Mouse (Mus musculus) embryonic facial prominence, embryonic 11.5 days (tissue): ENCODE results near the gene E2f6. TPM values are rescaled to one million over a fixed set of nuclear protein-coding genes. Genes with fewer than 3 reads are reported as not detected.

Experiments used
- ATAC-seq: fragments of 200-750 bp; cut with Nextera tagmentation; replicated peaks from 2 replicates; pipeline ENCODE4 v1.8.0; 2017; ENCODE audit warnings: low read depth; ENCODE audit not compliant: insufficient number of reproducible peaks, low FRiP score, low TSS enrichment
- DNase-seq: peaks from one replicate; pipeline ENCODE4 v3.0.0-alpha.2; 2015; ENCODE audit warnings: low spot score
- H3K27ac ChIP-seq: fragments of 300-500 bp; sonication (generic); replicated peaks from 2 replicates; pipeline ENCODE4 v1.5.1; 2014; ENCODE audit warnings: mild to moderate bottlenecking, low read depth, low read length, control low read depth
- H3K27me3 ChIP-seq: fragments of 300-500 bp; sonication (generic); 2 replicates; pipeline ENCODE4 v1.6.1; 2014; ENCODE audit warnings: mild to moderate bottlenecking, low read length, moderate library complexity, mixed read lengths; ENCODE audit not compliant: control insufficient read depth, insufficient read depth
- H3K36me3 ChIP-seq: fragments of 300-500 bp; sonication (generic); replicated peaks from 2 replicates; pipeline ENCODE4 v1.6.1; 2014; ENCODE audit warnings: low read depth, mild to moderate bottlenecking, low read length, moderate library complexity, mixed read lengths; ENCODE audit not compliant: control insufficient read depth, insufficient read depth
- H3K4me1 ChIP-seq: fragments of 300-500 bp; sonication (generic); 2 replicates; pipeline ENCODE4 v1.6.1; 2014; ENCODE audit warnings: low read length, mixed read lengths; ENCODE audit not compliant: control insufficient read depth, insufficient read depth
- H3K4me2 ChIP-seq: fragments of 300-500 bp; sonication (generic); 2 replicates; pipeline ENCODE4 v1.6.1; 2014; ENCODE audit warnings: low read depth, mild to moderate bottlenecking, control low read depth, low read length, moderate library complexity
- H3K4me3 ChIP-seq: fragments of 300-500 bp; sonication (generic); 2 replicates; pipeline ENCODE4 v1.5.1; 2014; ENCODE audit warnings: low read depth, low read length, control low read depth
- H3K9ac ChIP-seq: fragments of 300-500 bp; sonication (generic); replicated peaks from 2 replicates; pipeline ENCODE4 v1.6.1; 2014; ENCODE audit warnings: mild to moderate bottlenecking, control low read depth, low read length
- H3K9me3 ChIP-seq: fragments of 300-500 bp; sonication (generic); replicated peaks from 2 replicates; pipeline ENCODE4 v1.6.1; 2016; ENCODE audit warnings: mild to moderate bottlenecking, low read length, inconsistent platforms, mixed read lengths; ENCODE audit not compliant: control insufficient read depth
- WGBS: fragments of 180-500 bp; shearing (Covaris S2); extraction: QIAGEN DNeasy Blood & Tissue Kit; methylation state at CpG from one replicate; pipeline ENCODE4 v1.1.7; 2014; 5-methylcytosine and 5-hydroxymethylcytosine counted together
- polyA plus RNA-seq: library from polyadenylated mRNA; unstranded; fragments of >200 nt; fragmentation: Nextera tagmentation; extraction: Ambion mirVana; gene quantifications from 2 replicates; pipeline ENCODE4 v1.2.1, GENCODE M21; 2014

Gene E2f6
- polyA plus RNA-seq, 1 experiment from 2014 or later, result 87.6 TPM

GRCm38 (mm10) chr12:16840842-16841782 lies 30.3 kb downstream of the E2f6 start:
- WGBS, result 81% methylated on average over 8 of the region's 8 CpGs
- no peak for ATAC-seq
- Histone ChIP-seq H3K27me3 (no peaks in the 10 kb centered on the region), H3K4me3 (no peak overlapping the region), H3K36me3 (no peaks in the 10 kb centered on the region), H3K27ac (no peak overlapping the region), H3K4me1 (no peaks in the 10 kb centered on the region), H3K4me2 (no peak overlapping the region), H3K9me3 (no peaks in the 10 kb centered on the region; the same call in 1 of the 2 replicates), H3K9ac (no peak overlapping the region)
- DNase-seq, result no peak

DNA sequence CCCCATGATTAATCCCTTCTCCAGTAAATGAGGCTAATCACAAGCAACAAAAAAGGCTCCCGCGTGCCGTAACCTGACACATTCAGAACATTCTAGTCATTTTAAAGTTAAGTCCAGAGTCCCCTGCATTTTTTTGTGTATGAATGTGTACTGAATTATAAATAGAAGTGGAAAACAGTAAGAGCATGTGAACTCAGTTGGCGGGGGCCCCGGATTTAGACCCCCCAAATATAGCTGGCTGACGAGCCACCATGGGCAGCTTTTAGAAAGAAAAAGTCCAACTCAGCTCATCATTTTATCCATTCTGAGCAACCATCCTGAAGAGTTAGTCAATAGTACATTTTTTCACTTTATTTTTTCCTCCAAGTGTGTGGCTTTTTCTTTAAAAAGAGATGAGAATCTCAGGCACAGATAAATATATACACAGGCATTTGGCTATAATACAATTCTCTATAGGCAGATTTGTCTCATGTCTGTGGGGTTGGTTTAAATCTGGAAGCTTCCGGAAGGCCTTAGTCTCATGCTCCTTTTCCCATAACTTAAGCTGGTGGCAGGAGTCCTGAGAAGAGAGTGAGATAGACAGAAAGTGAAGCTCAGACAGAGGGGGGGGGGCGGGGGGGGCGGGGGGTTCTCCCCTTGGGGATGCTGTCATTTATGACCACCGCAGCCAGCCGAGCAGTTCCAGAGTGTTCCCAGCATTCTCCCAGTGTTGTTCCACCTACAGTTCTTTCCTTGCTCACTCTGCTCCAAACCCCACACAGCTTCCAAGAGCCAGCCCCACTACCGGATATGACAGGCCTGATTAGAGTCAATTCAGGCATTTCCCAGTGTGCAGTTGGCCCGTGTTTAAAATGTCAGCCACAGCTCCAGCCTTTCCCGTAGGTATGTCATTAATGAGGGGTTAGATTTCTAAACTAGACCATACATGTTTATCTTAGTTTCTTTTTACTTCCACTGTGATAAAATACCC lies 34.1 kb downstream of the E2f6 start:
- no peaks in the 10 kb centered on the region for H3K4me1 ChIP-seq
- ATAC-seq (no peak), DNase-seq (peak; percentile 69)
- H3K4me3 ChIP-seq, result no peak overlapping the region
- H3K4me2 ChIP-seq, result no peak overlapping the region
- no peak overlapping the region for H3K9ac ChIP-seq
- H3K9me3 ChIP-seq, result no peaks in the 10 kb centered on the region
- WGBS, result 55% methylated on average over 14 of the region's 14 CpGs
- no peak overlapping the region for H3K27ac ChIP-seq
- H3K27me3 ChIP-seq, result no peaks in the 10 kb centered on the region
- no peaks in the 10 kb centered on the region for H3K36me3 ChIP-seq

GRCm38 (mm10) chr12:16847204-16847792 lies 36.5 kb downstream of the E2f6 start:
- Histone ChIP-seq H3K4me3 (no peak overlapping the region), H3K9ac (no peak overlapping the region), H3K4me1 (no peaks in the 10 kb centered on the region), H3K27me3 (no peaks in the 10 kb centered on the region), H3K4me2 (no peak overlapping the region), H3K36me3 (no peaks in the 10 kb centered on the region), H3K9me3 (no peaks in the 10 kb centered on the region), H3K27ac (no peak overlapping the region)
- no peak for ATAC-seq
- WGBS, result 82% methylated on average over 4 of the region's 4 CpGs
- DNase-seq, result no peak

DNA sequence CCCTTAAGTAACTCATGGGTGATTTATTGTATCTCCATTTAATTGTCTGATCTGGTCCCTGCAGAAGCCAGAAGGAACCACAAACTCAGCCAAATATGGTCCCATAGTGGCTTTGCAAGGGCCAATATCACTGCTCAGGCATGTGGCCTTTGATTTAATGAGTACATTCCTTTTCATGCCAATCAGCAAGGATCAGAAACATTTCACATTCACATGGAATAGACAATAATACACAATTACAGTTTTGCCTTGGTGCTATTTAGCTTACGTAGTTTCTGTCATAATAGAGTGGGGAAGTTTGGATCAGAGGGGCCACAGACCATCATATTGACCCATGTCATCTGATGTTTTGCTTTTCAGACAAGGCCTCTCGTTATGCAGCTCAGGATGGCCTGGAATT lies 37.7 kb downstream of the E2f6 start:
- Histone ChIP-seq H3K27me3 (no peaks in the 10 kb centered on the region), H3K9me3 (no peaks in the 10 kb centered on the region), H3K36me3 (no peaks in the 10 kb centered on the region), H3K4me2 (no peak overlapping the region), H3K4me3 (no peak overlapping the region), H3K4me1 (no peaks in the 10 kb centered on the region), H3K27ac (no peak overlapping the region), H3K9ac (no peak overlapping the region)
- DNase-seq (no peak), ATAC-seq (no peak)
- 57% methylated on average over 2 of the region's 2 CpGs for WGBS

DNA sequence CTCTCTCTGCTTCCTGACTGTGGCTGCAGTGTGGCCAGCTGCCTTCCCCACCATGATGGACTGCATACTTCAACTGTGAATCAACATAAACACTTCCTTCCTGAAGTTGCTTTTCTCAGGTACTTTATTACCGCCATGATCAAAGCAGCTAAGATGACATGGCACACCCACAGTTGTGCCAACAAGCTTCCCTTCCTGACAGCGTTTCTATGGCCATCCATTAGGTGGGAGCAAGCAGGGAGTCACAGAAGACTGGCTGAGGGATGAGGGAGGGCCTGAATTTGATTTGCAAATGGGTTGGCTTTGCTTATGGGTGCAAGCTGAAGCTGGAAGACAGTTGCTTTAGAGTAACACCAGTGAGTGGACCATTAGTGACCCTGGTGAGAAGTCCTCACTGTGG lies 39.1 kb downstream of the E2f6 start:
- no peaks in the 10 kb centered on the region for H3K36me3 ChIP-seq
- H3K27me3 ChIP-seq, result no peaks in the 10 kb centered on the region
- H3K4me2 ChIP-seq, result no peak overlapping the region
- no peaks in the 10 kb centered on the region for H3K4me1 ChIP-seq
- no peak overlapping the region for H3K4me3 ChIP-seq
- ATAC-seq, result no peak
- DNase-seq, result no peak
- H3K27ac ChIP-seq, result no peak overlapping the region
- 61% methylated on average over 2 of the region's 2 CpGs for WGBS
- no peak overlapping the region for H3K9ac ChIP-seq
- no peaks in the 10 kb centered on the region for H3K9me3 ChIP-seq

DNA sequence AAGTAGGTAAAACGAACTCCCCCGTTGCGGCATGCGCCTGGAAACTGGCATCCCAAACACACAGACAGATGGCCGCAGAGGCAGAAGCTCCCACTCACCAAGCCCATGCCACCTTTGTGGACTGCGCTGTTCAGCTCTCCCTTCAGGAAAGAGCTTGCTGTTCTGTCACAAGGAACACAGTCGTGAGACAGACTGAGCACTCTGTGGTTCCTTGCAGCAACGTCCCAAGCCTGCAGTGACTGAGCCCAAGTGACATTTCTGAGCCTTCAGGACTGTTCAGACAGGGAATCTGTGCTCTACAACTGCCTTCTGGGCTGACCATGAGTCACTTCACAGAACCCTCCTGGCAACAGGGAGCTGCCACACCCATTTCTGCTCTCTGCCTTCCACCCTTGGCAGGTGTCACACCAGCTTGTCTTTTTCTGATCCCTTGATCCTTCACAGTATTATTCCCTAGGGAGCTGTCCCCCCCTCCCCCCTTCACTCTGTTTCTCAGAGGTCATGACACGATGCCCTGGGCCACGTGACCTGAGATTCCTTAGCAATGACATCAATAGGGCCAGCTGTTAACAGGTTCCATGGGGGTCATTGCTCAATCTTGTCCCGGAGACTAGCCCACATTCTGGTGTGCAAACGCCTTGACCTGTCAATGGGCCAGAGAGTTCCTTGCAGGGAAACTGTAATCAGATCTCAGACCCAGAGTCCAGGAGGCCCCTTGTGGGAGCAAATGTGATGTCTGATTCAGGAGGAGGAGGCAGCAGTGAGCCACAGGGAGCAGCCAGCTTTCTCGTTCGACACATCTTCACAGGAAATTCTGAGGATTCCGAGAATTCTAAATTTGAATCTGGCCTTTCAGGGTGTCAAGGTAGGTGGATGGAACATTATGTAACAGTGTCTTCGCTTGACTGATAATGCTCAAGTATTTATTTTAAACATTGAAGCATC lies 39.9 kb downstream of the E2f6 start:
- Histone ChIP-seq H3K9ac (no peak overlapping the region), H3K27me3 (no peaks in the 10 kb centered on the region), H3K4me3 (no peak overlapping the region), H3K27ac (no peak overlapping the region), H3K36me3 (no peaks in the 10 kb centered on the region), H3K9me3 (no peaks in the 10 kb centered on the region), H3K4me2 (no peak overlapping the region), H3K4me1 (no peaks in the 10 kb centered on the region)
- 42% methylated on average over 16 of the region's 16 CpGs for WGBS
- DNase-seq (no peak), ATAC-seq (no peak)

GRCm38 (mm10) chr12:16853431-16854165 lies 42.8 kb downstream of the E2f6 start:
- Histone ChIP-seq H3K4me3 (no peak overlapping the region), H3K4me1 (no peaks in the 10 kb centered on the region), H3K4me2 (no peak overlapping the region), H3K9me3 (no peaks in the 10 kb centered on the region), H3K36me3 (no peaks in the 10 kb centered on the region), H3K27ac (no peak overlapping the region), H3K9ac (no peak overlapping the region), H3K27me3 (no peaks in the 10 kb centered on the region)
- ATAC-seq, result no peak
- WGBS, result 88% methylated on average over 11 of the region's 11 CpGs
- no peak for DNase-seq
